Mouse (Mus musculus): Measurements from ENCODE around the gene Tnnc2. TPM values are rescaled to one million over a fixed set of nuclear protein-coding genes. Genes with fewer than 3 reads are reported as not detected.
A peak's percentile ranks its signal among the peaks of the same experiment; 100 is the strongest.

Gene Tnnc2
- total and polyA plus RNA-seq, 2 experiments from 2014 or later, result 0.38 to 0.50 TPM

- H3K27me3 ChIP-seq (ENCODE audit: insufficient read depth, low read length), result no peaks in the 10 kb centered on the region
- DNase-seq, result no peak
- H3K4me3 ChIP-seq (ENCODE audit: low read depth, low read length), result no peak overlapping the region
- no peaks in the 10 kb centered on the region for H3K9me3 ChIP-seq (ENCODE audit: low read length)
- ATAC-seq, result no peak
- 85% methylated on average over 6 of the region's 6 CpGs for WGBS
- no peak overlapping the region for H3K9ac ChIP-seq
- no peak overlapping the region for H3K4me2 ChIP-seq (ENCODE audit: low read depth)
- H3K27ac ChIP-seq (ENCODE audit: low read depth, low read length), result no peak overlapping the region
- no peaks in the 10 kb centered on the region for H3K36me3 ChIP-seq (ENCODE audit: insufficient read depth)
- TF ChIP-seq CTCF (IDR thresholded peaks at IDR 0.05; ENCODE audit: low read depth), result no peak
- no peaks in the 10 kb centered on the region for H3K4me1 ChIP-seq (ENCODE audit: insufficient read depth)
Measured at GRCm38 (mm10) chr2:164776130-164776529, 3.6 kb downstream of the Tnnc2 start.

- no peaks in the 10 kb centered on the region; the same call in 1 of the 2 replicates for H3K4me1 ChIP-seq (ENCODE audit: insufficient read depth)
- ATAC-seq (no peak), DNase-seq (no peak)
- H3K27me3 ChIP-seq (ENCODE audit: insufficient read depth, low read length), result no peaks in the 10 kb centered on the region
- no peak overlapping the region for H3K27ac ChIP-seq (ENCODE audit: low read depth, low read length)
- WGBS, result 92% methylated on average over 5 of the region's 5 CpGs
- H3K36me3 ChIP-seq (ENCODE audit: insufficient read depth), result no peaks in the 10 kb centered on the region
- H3K4me2 ChIP-seq (ENCODE audit: low read depth), result no peak overlapping the region
- no peak for TF ChIP-seq CTCF (IDR thresholded peaks at IDR 0.05; ENCODE audit: low read depth)
- no peaks in the 10 kb centered on the region for H3K9me3 ChIP-seq (ENCODE audit: low read length)
- H3K4me3 ChIP-seq (ENCODE audit: low read depth, low read length), result no peak overlapping the region
- no peak overlapping the region for H3K9ac ChIP-seq
Measured at GRCm38 (mm10) chr2:164773989-164774364, 5.8 kb downstream of the Tnnc2 start.

GRCm38 (mm10) chr2:164773229-164773988, 6.4 kb downstream of the Tnnc2 start:
- Histone ChIP-seq H3K4me1 (ENCODE audit: insufficient read depth) (no peaks in the 10 kb centered on the region; the same call in 1 of the 2 replicates), H3K27me3 (ENCODE audit: insufficient read depth, low read length) (no peaks in the 10 kb centered on the region), H3K36me3 (ENCODE audit: insufficient read depth) (no peaks in the 10 kb centered on the region; the same call in 1 of the 2 replicates), H3K4me3 (ENCODE audit: low read depth, low read length) (no peak overlapping the region), H3K4me2 (ENCODE audit: low read depth) (no peak overlapping the region), H3K9ac (no peak overlapping the region), H3K27ac (ENCODE audit: low read depth, low read length) (no peak overlapping the region), H3K9me3 (ENCODE audit: low read length) (no peaks in the 10 kb centered on the region)
- ATAC-seq (no peak), DNase-seq (no peak)
- TF ChIP-seq CTCF (IDR thresholded peaks at IDR 0.05; ENCODE audit: low read depth), result no peak
- WGBS, result 77% methylated on average over 14 of the region's 14 CpGs

GRCm38 (mm10) chr2:164771123-164771522, 8.6 kb downstream of the Tnnc2 start:
- ATAC-seq (no peak), DNase-seq (no peak)
- Histone ChIP-seq H3K27ac (ENCODE audit: low read depth, low read length) (no peak overlapping the region), H3K9ac (no peak overlapping the region), H3K4me2 (ENCODE audit: low read depth) (peak overlapping the region; percentile 97; the same call in 1 of the 2 replicates), H3K27me3 (ENCODE audit: insufficient read depth, low read length) (no peaks in the 10 kb centered on the region), H3K36me3 (ENCODE audit: insufficient read depth) (peaks cover 20% of the 10 kb centered on the region), H3K9me3 (ENCODE audit: low read length) (no peaks in the 10 kb centered on the region), H3K4me3 (ENCODE audit: low read depth, low read length) (no peak overlapping the region), H3K4me1 (ENCODE audit: insufficient read depth) (no peaks in the 10 kb centered on the region; the same call in 1 of the 2 replicates)
- WGBS, result 74% methylated on average over 8 of the region's 8 CpGs
- TF ChIP-seq CTCF (IDR thresholded peaks at IDR 0.05; ENCODE audit: low read depth), result no peak

- Histone ChIP-seq H3K9ac (peak overlapping the region; percentile 44; the same call in 1 of the 2 replicates), H3K27ac (ENCODE audit: low read depth, low read length) (no peak overlapping the region), H3K4me3 (ENCODE audit: low read depth, low read length) (peak overlapping the region; percentile 66), H3K36me3 (ENCODE audit: insufficient read depth) (peaks cover 28% of the 10 kb centered on the region), H3K9me3 (ENCODE audit: low read length) (no peaks in the 10 kb centered on the region), H3K4me1 (ENCODE audit: insufficient read depth) (no peaks in the 10 kb centered on the region; the same call in 1 of the 2 replicates), H3K27me3 (ENCODE audit: insufficient read depth, low read length) (no peaks in the 10 kb centered on the region), H3K4me2 (ENCODE audit: low read depth) (peak overlapping the region; percentile 97)
- TF ChIP-seq CTCF (IDR thresholded peaks at IDR 0.05; ENCODE audit: low read depth), result no peak
- DNase-seq (no peak), ATAC-seq (no peak)
- WGBS, result 4% methylated on average over 15 of the region's 15 CpGs
Measured at GRCm38 (mm10) chr2:164770279-164770678, 9.5 kb downstream of the Tnnc2 start.

- Histone ChIP-seq H3K4me2 (ENCODE audit: low read depth) (peak within 1 kb of the TSS; percentile 97), H3K4me3 (ENCODE audit: low read depth, low read length) (peak within 1 kb of the TSS; percentile 66), H3K4me1 (ENCODE audit: insufficient read depth) (no peaks in the 10 kb centered on the region; the same call in 1 of the 2 replicates), H3K9me3 (ENCODE audit: low read length) (no peaks in the 10 kb centered on the region), H3K36me3 (ENCODE audit: insufficient read depth) (peaks cover 34% of the 10 kb centered on the region), H3K27me3 (ENCODE audit: insufficient read depth, low read length) (no peaks in the 10 kb centered on the region), H3K9ac (peak within 1 kb of the TSS; percentile 44), H3K27ac (ENCODE audit: low read depth, low read length) (no peak within 1 kb of the TSS)
- DNase-seq (peak; percentile 99), ATAC-seq (peak; percentile 100)
- TF ChIP-seq CTCF (IDR thresholded peaks at IDR 0.05; ENCODE audit: low read depth), result peak; percentile 52
- WGBS, result 3% methylated on average over 53 of the region's 53 CpGs
Measured at GRCm38 (mm10) chr2:164769258-164770037, 10.3 kb downstream of the Tnnc2 start, which contains the start of gene Ube2c. Gene Ube2c (plus strand): TSS chr2:164769898.
